Mouse (Mus musculus): ENCODE data around the gene Ppp1r13l.

GRCm38 (mm10) chr7:19420121-19420520 is 60.6 kb downstream of the Ppp1r13l start:
- no peak for TF ChIP-seq GATA1 (IDR thresholded peaks at IDR 0.05; ENCODE audit: low read length)
- no peak for TF ChIP-seq TAL1 (IDR thresholded peaks at IDR 0.05; ENCODE audit: low read length)

All from erythroblast, embryonic 14.5 days (primary cell).